ENCODE assay signal across 29 mouse cellular contexts in genomic region chr3:32412502-32413044, GRCm38 (mm10). TPM values are rescaled to one million over a fixed set of nuclear protein-coding genes. Genes with fewer than 3 reads are reported as not detected.
DNase-seq lines count a peak whose midpoint lies in the region; ATAC-seq and TF ChIP-seq lines count a peak whose summit lies in the region.
"Had no signal": no experiment of that assay in that cellular context is flagged by ENCODE, and none has a peak within 500 bp of the region (broad histone marks: within the 10 kb centered on the region; RNA-seq: fewer than 3 reads in every experiment).

No protein-coding gene starts in this region.

- H3K9ac ChIP-seq in heart, embryonic 14.5 days (ENCODE audit: low read length) = no peak overlapping the region
- peak overlapping the region; percentile 11; the same call in 1 of the 2 replicates for H3K9ac ChIP-seq in lung, embryonic 16.5 days (ENCODE audit: low read length)
- H3K9ac ChIP-seq: forebrain, embryonic 13.5 days; hindbrain, embryonic 15.5 days; kidney, embryonic 15.5 days; limb, embryonic 12.5 days; liver, embryonic 15.5 days; neural tube, embryonic 13.5 days had no signal

- no peak for TF ChIP-seq CTCF in gastrocnemius, adult 2 months (IDR thresholded peaks at IDR 0.05)
- TF ChIP-seq CTCF in lung, adult 2 months (IDR thresholded peaks at IDR 0.05; ENCODE audit: insufficient read depth, low read length) = no peak

- no peaks in the 10 kb centered on the region for H3K36me3 ChIP-seq in heart, embryonic 14.5 days (ENCODE audit: control insufficient read depth, insufficient read depth, low read length)
- no peaks in the 10 kb centered on the region for H3K36me3 ChIP-seq in lung, embryonic 16.5 days (ENCODE audit: control insufficient read depth, insufficient read depth, low read length)
- H3K36me3 ChIP-seq: heart, embryonic 10.5 days; hindbrain, embryonic 15.5 days; kidney, embryonic 15.5 days; limb, embryonic 12.5 days; liver, embryonic 15.5 days; neural tube, embryonic 13.5 days had no signal

- peak overlapping the region; percentile 70 for H3K27ac ChIP-seq in gastrocnemius, adult 2 months
- 0 out of 4 replicates have a peak overlapping the region, but pooled peaks have one; percentile 30 to 51 for H3K27ac ChIP-seq in heart, embryonic 14.5 days (replicated peaks in 1 of 2; ENCODE audit: control insufficient read depth in 1 of 2, insufficient read depth in 1 of 2, low read depth in 2 of 2, low read length in 2 of 2)
- H3K27ac ChIP-seq in lung, embryonic 16.5 days (ENCODE audit: low read length) = peak overlapping the region; percentile 63
- H3K27ac ChIP-seq: forebrain, embryonic 13.5 days; heart, embryonic 10.5 days; hindbrain, embryonic 10.5 days; hindbrain, embryonic 15.5 days; kidney, embryonic 15.5 days; left cerebral cortex, adult 2 months; limb, embryonic 12.5 days; liver, embryonic 15.5 days; neural tube, embryonic 13.5 days; stomach, postnatal 0 days had no signal

- H3K4me3 ChIP-seq in gastrocnemius, adult 2 months = no peak overlapping the region
- H3K4me3 ChIP-seq in heart, embryonic 14.5 days (ENCODE audit: control insufficient read depth in 1 of 2, insufficient read depth in 1 of 2, low read depth in 1 of 2, low read length in 2 of 2) = no peak overlapping the region
- no peak overlapping the region for H3K4me3 ChIP-seq in lung, embryonic 16.5 days (ENCODE audit: low read length)
- no peak overlapping the region for H3K4me3 ChIP-seq in lung, adult 2 months (replicated peaks; ENCODE audit: extremely low read depth, low read depth, low read length)
- H3K4me3 ChIP-seq: forebrain, embryonic 13.5 days; heart, embryonic 10.5 days; hindbrain, embryonic 10.5 days; hindbrain, embryonic 15.5 days; kidney, embryonic 15.5 days; left cerebral cortex, adult 2 months; limb, embryonic 12.5 days; liver, embryonic 15.5 days; neural tube, embryonic 13.5 days had no signal

- ATAC-seq in heart, embryonic 14.5 days (ENCODE audit: insufficient number of reproducible peaks, insufficient read depth, low FRiP score, low read depth) = no peak
- no peak for ATAC-seq in lung, embryonic 16.5 days (ENCODE audit: low read depth)
- no peak for ATAC-seq in monocyte, adult 5-6 weeks (replicated peaks; ENCODE audit: insufficient number of reproducible peaks, low FRiP score, low TSS enrichment, poor library complexity, severe bottlenecking)
- ATAC-seq: forebrain, embryonic 13.5 days; inflammation-experienced regulatory T-cells, adult 6 months; midbrain, embryonic 16.5 days had no signal

- H3K9me3 ChIP-seq in heart, embryonic 14.5 days (ENCODE audit: control insufficient read depth, low read length) = no peaks in the 10 kb centered on the region
- peaks cover 2% of the 10 kb centered on the region; the same call in 1 of the 2 replicates for H3K9me3 ChIP-seq in lung, embryonic 16.5 days (ENCODE audit: control insufficient read depth, low read length)
- H3K9me3 ChIP-seq: forebrain, embryonic 13.5 days; G1E; heart, embryonic 10.5 days; hindbrain, embryonic 10.5 days; hindbrain, embryonic 15.5 days; kidney, embryonic 15.5 days; limb, embryonic 12.5 days; liver, embryonic 15.5 days; neural tube, embryonic 13.5 days had no signal

- H3K4me1 ChIP-seq in heart, embryonic 14.5 days (ENCODE audit: control insufficient read depth in 2 of 2, insufficient read depth in 2 of 2, low read length in 2 of 2) = peaks cover 15 to 74% of the 10 kb centered on the region in 2 experiments
- peaks cover 58% of the 10 kb centered on the region for H3K4me1 ChIP-seq in lung, embryonic 16.5 days (replicated peaks; ENCODE audit: control insufficient read depth, insufficient read depth, low read length)
- H3K4me1 ChIP-seq in lung, adult 2 months (ENCODE audit: control insufficient read depth, insufficient read depth, low read length) = peaks cover 31% of the 10 kb centered on the region

- TF ChIP-seq POLR2A in lung, adult 2 months (IDR thresholded peaks at IDR 0.05; ENCODE audit: borderline replicate concordance, extremely low read depth, low read depth, low read length) = no peak

- H3K4me2 ChIP-seq in heart, embryonic 14.5 days (ENCODE audit: low read length) = no peak overlapping the region
- H3K4me2 ChIP-seq in lung, embryonic 16.5 days (ENCODE audit: low read depth, low read length) = no peak overlapping the region
- H3K4me2 ChIP-seq: forebrain, embryonic 13.5 days; hindbrain, embryonic 15.5 days; kidney, embryonic 15.5 days; limb, embryonic 12.5 days; liver, embryonic 15.5 days; neural tube, embryonic 13.5 days had no signal

- DNase-seq in gastrocnemius, adult 2 months = no peak
- DNase-seq in gastrocnemius, postnatal 36 days = no peak
- no peak for DNase-seq in heart, postnatal 14 days
- DNase-seq in lung, adult 2 months = no peak
- DNase-seq: adrenal gland, adult 8-10 months; cerebellum, adult 2 months; cerebellum, postnatal 14 days; gastrocnemius, postnatal 14 days; kidney, adult 11 months; kidney, postnatal 25 days; right cerebral cortex, postnatal 4 days; thymus, adult 18-20 months; thymus, postnatal 25 days had no signal

- no peaks in the 10 kb centered on the region for H3K27me3 ChIP-seq in heart, embryonic 14.5 days (ENCODE audit: control insufficient read depth, insufficient read depth, low read length)
- H3K27me3 ChIP-seq in lung, embryonic 16.5 days (ENCODE audit: control insufficient read depth, insufficient read depth, low read depth, low read length) = no peaks in the 10 kb centered on the region
- H3K27me3 ChIP-seq: forebrain, embryonic 13.5 days; hindbrain, embryonic 15.5 days; kidney, embryonic 15.5 days; limb, embryonic 12.5 days; liver, embryonic 15.5 days; neural tube, embryonic 13.5 days had no signal

- 28% methylated on average over 7 of the region's 7 CpGs for WGBS in heart, embryonic 14.5 days
- WGBS in lung, embryonic 16.5 days = 46% methylated on average over 7 of the region's 7 CpGs
- 55% methylated on average over 7 of the region's 7 CpGs for WGBS in lung, adult 2 months

- intact Hi-C loops in gastrocnemius, adult 2 months (cut with DNase I) = no loop called here
- intact Hi-C loops in gastrocnemius, postnatal 36 days (cut with DNase I) = no loop called here
- intact Hi-C loops in heart, postnatal 14 days (cut with DNase I) = no loop called here

RNA-seq across cellular contexts. Expression of gene Pik3ca, which starts 15.1 kb away (rescaled TPM):
- 10 to 100 TPM; 40.1 to 63.3 TPM for total RNA-seq in gastrocnemius, adult 2 months (2021)
- 10 to 100 TPM; 32.3 to 46.8 TPM for total RNA-seq in gastrocnemius, postnatal 36 days (2021)
- 14.1 and 17.0 TPM in 2 replicates for polyA plus RNA-seq in heart, embryonic 14.5 days (2014; fragmentation: Nextera tagmentation; extraction: Ambion mirVana)
- 10 to 100 TPM; 45.4 to 46.2 TPM for total RNA-seq in heart, postnatal 14 days (2021)
- 9.7 and 10.2 TPM in 2 replicates for polyA plus RNA-seq in lung, embryonic 16.5 days (2015; fragmentation: Nextera tagmentation; extraction: Ambion mirVana)
- 6.7 and 11.4 TPM in 2 replicates for polyA plus RNA-seq in lung, adult 2 months (2012; rRNA removed)
- 43.9 to 60.4 TPM (median 50.6 TPM) in 3 replicates for total RNA-seq in monocyte, adult 5-6 weeks (2017)

RNA-seq across cellular contexts. Expression of gene Zmat3, which starts 46.8 kb away (rescaled TPM):
- total RNA-seq in gastrocnemius, adult 2 months (2021) = 1 to 10 TPM; 6.3 to 9.3 TPM
- total RNA-seq in gastrocnemius, postnatal 36 days (2021) = 1 to 10 TPM; 6.4 to 7.1 TPM
- polyA plus RNA-seq in heart, embryonic 14.5 days (2014; fragmentation: Nextera tagmentation; extraction: Ambion mirVana) = 4.9 TPM in 2 replicates
- total RNA-seq in heart, postnatal 14 days (2021) = 1 to 10 TPM; 8.4 to 9.7 TPM
- 2.8 and 3.0 TPM in 2 replicates for polyA plus RNA-seq in lung, embryonic 16.5 days (2015; fragmentation: Nextera tagmentation; extraction: Ambion mirVana)
- polyA plus RNA-seq in lung, adult 2 months (2012; rRNA removed) = 7.3 and 10.8 TPM in 2 replicates
- total RNA-seq in monocyte, adult 5-6 weeks (2017) = 1.1 to 3.1 TPM (median 1.2 TPM) in 3 replicates
